Mouse (Mus musculus): Measurements from ENCODE around the gene Car5a. TPM values are rescaled to one million over a fixed set of nuclear protein-coding genes. Genes with fewer than 3 reads are reported as not detected.
A peak's percentile ranks its signal among the peaks of the same experiment; 100 is the strongest.

Car5a gene
- polyA plus RNA-seq, 1 experiment from 2014 or later, result 3.2 TPM

DNA sequence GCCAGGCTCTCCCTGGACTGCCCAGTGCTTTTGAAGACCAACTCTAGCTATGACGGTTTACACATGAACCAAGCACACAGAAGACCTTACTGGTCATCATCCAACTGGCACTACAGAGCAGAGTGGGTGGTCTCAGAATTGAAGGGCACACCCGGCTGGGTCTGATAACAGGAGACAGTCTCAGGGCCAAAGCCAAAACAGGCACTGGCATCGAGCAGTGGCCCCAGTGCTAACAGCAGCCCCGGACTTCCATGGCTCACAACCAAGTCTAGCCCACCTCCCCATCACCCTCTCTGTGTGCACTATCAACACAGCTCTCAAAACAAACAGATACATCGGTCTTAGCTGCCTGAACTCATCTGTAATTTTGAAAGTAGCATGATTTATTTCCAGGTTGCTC, 38.8 kb downstream of the Car5a start:
- no peaks in the 10 kb centered on the region for H3K9me3 ChIP-seq (replicated peaks)
- 13% methylated on average over 5 of the region's 5 CpGs for WGBS (ENCODE audit: insufficient replicate concordance)
- peak overlapping the region; percentile 78 for H3K4me3 ChIP-seq (replicated peaks)
- peaks cover 47% of the 10 kb centered on the region for H3K36me3 ChIP-seq (replicated peaks)
- ATAC-seq (ENCODE audit: insufficient read depth), result no peak
- H3K4me1 ChIP-seq (replicated peaks), result peaks cover 84% of the 10 kb centered on the region
- H3K4me2 ChIP-seq, result peak overlapping the region; percentile 92
- H3K27ac ChIP-seq (replicated peaks), result peak overlapping the region; percentile 70
- H3K27me3 ChIP-seq, result no peaks in the 10 kb centered on the region
- peak overlapping the region; percentile 89 for H3K9ac ChIP-seq

- H3K4me2 ChIP-seq, result peak overlapping the region; percentile 92
- peak overlapping the region; percentile 70 for H3K27ac ChIP-seq (replicated peaks)
- no peaks in the 10 kb centered on the region for H3K9me3 ChIP-seq (replicated peaks)
- peaks cover 51% of the 10 kb centered on the region for H3K36me3 ChIP-seq (replicated peaks)
- WGBS (ENCODE audit: insufficient replicate concordance), result 53% methylated on average over 1 of the region's 1 CpGs
- peaks cover 87% of the 10 kb centered on the region for H3K4me1 ChIP-seq (replicated peaks)
- H3K9ac ChIP-seq, result peak overlapping the region; percentile 89
- peak overlapping the region; percentile 78 for H3K4me3 ChIP-seq (replicated peaks)
- H3K27me3 ChIP-seq, result no peaks in the 10 kb centered on the region
- ATAC-seq (ENCODE audit: insufficient read depth), result no peak
These were observed 39.3 kb downstream of the Car5a start for GRCm38 (mm10) chr8:121905420-121905819.

DNA sequence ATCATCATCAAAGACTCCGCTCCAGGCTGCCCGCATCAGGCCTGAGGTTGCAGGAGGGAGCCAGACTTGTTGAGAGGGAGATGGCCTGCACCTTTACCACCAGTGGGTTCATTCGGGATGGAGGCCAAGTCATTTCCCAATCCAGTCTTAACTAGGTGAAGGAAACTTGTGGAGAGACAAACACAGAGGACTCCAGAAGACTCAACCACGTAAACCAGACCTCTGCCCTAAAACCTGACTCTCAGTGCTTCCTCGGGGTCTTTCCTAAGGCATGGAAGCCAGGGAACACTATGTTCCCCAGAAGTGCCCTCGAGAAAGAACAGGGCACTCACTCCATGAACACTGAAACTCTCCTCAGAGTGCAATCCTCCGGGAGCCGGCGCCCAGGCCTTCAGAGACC, 39.7 kb downstream of the Car5a start:
- Histone ChIP-seq H3K4me1 (replicated peaks) (peaks cover 90% of the 10 kb centered on the region), H3K4me2 (peak overlapping the region; percentile 92), H3K9me3 (replicated peaks) (no peaks in the 10 kb centered on the region), H3K27ac (replicated peaks) (peak overlapping the region; percentile 70), H3K27me3 (no peaks in the 10 kb centered on the region), H3K4me3 (replicated peaks) (peak overlapping the region; percentile 78), H3K36me3 (replicated peaks) (peaks cover 54% of the 10 kb centered on the region), H3K9ac (peak overlapping the region; percentile 89)
- WGBS (ENCODE audit: insufficient replicate concordance), result 78% methylated on average over 9 of the region's 9 CpGs
- no peak for ATAC-seq (ENCODE audit: insufficient read depth)

GRCm38 (mm10) chr8:121903977-121904376, 40.7 kb downstream of the Car5a start:
- H3K36me3 ChIP-seq (replicated peaks), result peaks cover 56% of the 10 kb centered on the region
- no peaks in the 10 kb centered on the region for H3K27me3 ChIP-seq
- no peaks in the 10 kb centered on the region for H3K9me3 ChIP-seq (replicated peaks)
- no peak for ATAC-seq (ENCODE audit: insufficient read depth)
- H3K4me3 ChIP-seq (replicated peaks), result peak overlapping the region; percentile 78
- H3K4me1 ChIP-seq (replicated peaks), result peaks cover 90% of the 10 kb centered on the region
- 0 out of 2 replicates have a peak overlapping the region, but pooled peaks have one; percentile 70 for H3K27ac ChIP-seq (replicated peaks)
- WGBS (ENCODE audit: insufficient replicate concordance), result 47% methylated on average over 6 of the region's 6 CpGs
- H3K4me2 ChIP-seq, result peak overlapping the region; percentile 92
- H3K9ac ChIP-seq, result no peak overlapping the region; the same call in 1 of the 2 replicates

DNA sequence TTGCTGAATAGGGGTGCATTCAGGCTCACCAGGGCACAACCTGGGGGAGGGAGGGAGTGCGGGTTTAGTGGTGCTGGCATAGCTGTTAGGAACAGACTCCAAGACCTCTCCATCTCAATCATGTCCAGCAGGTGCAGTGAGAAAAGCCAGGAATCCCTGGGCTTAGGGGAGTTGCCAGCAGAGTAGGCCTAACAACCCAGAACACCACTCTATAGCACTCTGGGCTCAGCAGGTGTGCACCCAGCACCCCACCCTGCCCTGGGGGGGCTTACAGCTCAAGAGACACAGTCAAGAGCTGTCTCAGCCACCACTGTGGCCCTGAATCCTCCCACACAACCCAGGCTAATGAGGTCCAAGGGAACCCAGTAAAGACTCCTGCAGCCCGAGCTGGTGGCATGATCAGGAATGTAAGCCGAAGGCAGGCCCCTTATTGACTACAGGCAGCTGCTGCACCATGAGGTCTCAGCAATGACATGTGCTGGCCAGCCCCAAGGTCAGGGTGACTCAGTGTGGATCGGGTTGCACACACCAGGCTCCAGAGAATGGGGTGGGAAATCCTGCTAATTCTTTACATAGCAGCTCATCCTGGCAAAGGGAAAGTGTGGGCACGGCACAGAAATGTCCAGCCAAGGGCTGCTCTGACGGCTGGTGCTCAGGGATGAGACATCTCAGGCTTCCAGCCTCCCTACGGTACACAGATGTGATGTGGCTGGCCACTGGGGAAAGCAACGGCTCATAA, 43.0 kb downstream of the Car5a start:
- ATAC-seq (ENCODE audit: insufficient read depth), result no peak
- H3K36me3 ChIP-seq (replicated peaks), result peaks cover 69% of the 10 kb centered on the region
- peak overlapping the region; percentile 30; the same call in 1 of the 2 replicates for H3K9ac ChIP-seq
- H3K4me2 ChIP-seq, result peak overlapping the region; percentile 92
- 73% methylated on average over 8 of the region's 8 CpGs for WGBS (ENCODE audit: insufficient replicate concordance)
- no peaks in the 10 kb centered on the region for H3K9me3 ChIP-seq (replicated peaks)
- peak overlapping the region; percentile 100 for H3K27ac ChIP-seq (replicated peaks)
- peaks cover 98% of the 10 kb centered on the region for H3K4me1 ChIP-seq (replicated peaks)
- no peaks in the 10 kb centered on the region for H3K27me3 ChIP-seq
- H3K4me3 ChIP-seq (replicated peaks), result 0 out of 2 replicates have a peak overlapping the region, but pooled peaks have one; percentile 0

DNA sequence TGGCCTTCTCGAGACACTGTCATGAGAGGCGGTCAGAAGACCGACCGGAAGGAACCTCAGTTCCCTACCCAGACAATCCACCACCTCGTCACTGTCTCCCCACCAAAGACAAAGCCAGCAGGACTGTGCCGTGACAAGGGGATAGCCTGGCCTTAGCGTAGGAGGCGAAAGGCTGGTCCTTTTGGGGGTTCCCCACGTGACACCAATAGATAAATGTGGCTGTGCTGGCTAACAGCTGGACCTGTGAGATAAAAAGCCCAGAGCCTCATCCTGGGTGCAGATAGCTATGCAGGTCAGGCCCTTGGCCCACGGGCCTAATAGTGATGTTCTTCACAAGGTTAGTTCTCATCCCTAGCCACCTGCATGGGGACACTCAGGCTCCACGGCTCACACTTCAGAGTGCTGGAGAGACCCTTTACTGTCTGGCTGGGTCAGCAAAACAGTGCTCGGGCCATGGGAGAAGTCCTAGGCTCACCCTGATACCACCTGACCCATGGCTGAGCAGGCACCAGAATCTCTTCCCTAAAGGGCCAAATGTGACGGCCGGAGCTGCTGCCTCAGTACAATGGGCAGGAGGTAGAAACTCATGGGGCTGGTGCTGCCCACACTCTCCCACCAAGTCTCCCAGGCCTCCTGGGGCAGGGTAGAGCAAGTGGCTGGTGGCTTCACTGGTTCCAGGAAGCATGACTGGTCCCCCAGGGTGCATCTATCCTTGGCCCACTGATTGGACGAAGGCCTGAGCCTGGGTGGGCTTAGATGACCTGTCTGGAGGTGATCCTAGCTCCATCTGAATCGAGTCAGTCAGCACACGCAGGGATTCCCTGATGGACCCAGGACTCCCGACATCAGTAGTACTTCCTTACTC, 45.3 kb downstream of the Car5a start:
- peak overlapping the region; percentile 54 for H3K4me3 ChIP-seq (replicated peaks)
- 30% methylated on average over 18 of the region's 18 CpGs for WGBS (ENCODE audit: insufficient replicate concordance)
- no peaks in the 10 kb centered on the region for H3K9me3 ChIP-seq (replicated peaks)
- ATAC-seq (ENCODE audit: insufficient read depth), result peak; percentile 83
- peaks cover 79% of the 10 kb centered on the region for H3K36me3 ChIP-seq (replicated peaks)
- H3K9ac ChIP-seq, result peak overlapping the region; percentile 81
- H3K4me1 ChIP-seq (replicated peaks), result peaks cover 99% of the 10 kb centered on the region
- peak overlapping the region; percentile 92 for H3K4me2 ChIP-seq
- H3K27ac ChIP-seq (replicated peaks), result peak overlapping the region; percentile 100
- no peaks in the 10 kb centered on the region for H3K27me3 ChIP-seq

GRCm38 (mm10) chr8:121898401-121898931, 46.2 kb downstream of the Car5a start:
- Histone ChIP-seq H3K27me3 (no peaks in the 10 kb centered on the region), H3K4me2 (peak overlapping the region; percentile 92), H3K36me3 (replicated peaks) (peaks cover 79% of the 10 kb centered on the region), H3K4me3 (replicated peaks) (peak overlapping the region; percentile 54), H3K9ac (peak overlapping the region; percentile 81), H3K27ac (replicated peaks) (peak overlapping the region; percentile 100), H3K9me3 (replicated peaks) (no peaks in the 10 kb centered on the region), H3K4me1 (replicated peaks) (peaks cover 89% of the 10 kb centered on the region)
- ATAC-seq (ENCODE audit: insufficient read depth), result peak; percentile 87
- 0% methylated on average over 4 of the region's 4 CpGs for WGBS (ENCODE audit: insufficient replicate concordance)

DNA sequence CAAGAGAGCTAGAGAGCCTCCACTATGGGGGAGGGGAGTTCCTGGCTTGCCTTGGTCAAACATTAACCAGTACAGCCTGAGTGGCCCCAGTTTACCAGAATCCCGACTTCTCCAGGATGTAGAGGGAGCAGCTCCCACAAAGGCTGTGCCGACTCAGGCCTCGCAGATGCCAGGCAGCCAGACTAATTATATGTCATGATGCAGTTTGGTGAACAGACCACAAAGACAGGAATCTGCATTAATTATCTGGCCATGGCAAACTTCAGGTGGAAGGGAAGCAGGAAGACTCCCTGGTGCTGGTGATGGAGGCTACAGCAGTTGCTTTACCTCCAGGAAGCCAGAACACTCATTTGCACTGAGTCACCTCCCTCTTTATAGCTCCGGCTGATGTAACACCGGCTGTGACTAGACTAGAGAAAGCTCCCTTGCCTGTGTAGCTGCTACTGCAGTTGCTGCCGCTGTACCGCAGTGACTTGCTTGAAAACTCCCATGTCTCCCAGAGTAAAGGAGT, 46.8 kb downstream of the Car5a start:
- 41% methylated on average over 7 of the region's 7 CpGs for WGBS (ENCODE audit: insufficient replicate concordance)
- Histone ChIP-seq H3K4me3 (replicated peaks) (peak overlapping the region; percentile 54), H3K9ac (peak overlapping the region; percentile 81), H3K4me2 (peak overlapping the region; percentile 92), H3K36me3 (replicated peaks) (peaks cover 79% of the 10 kb centered on the region), H3K27me3 (no peaks in the 10 kb centered on the region), H3K27ac (replicated peaks) (peak overlapping the region; percentile 100), H3K4me1 (replicated peaks) (peaks cover 86% of the 10 kb centered on the region), H3K9me3 (replicated peaks) (no peaks in the 10 kb centered on the region)
- peak; percentile 31 for ATAC-seq (ENCODE audit: insufficient read depth)

GRCm38 (mm10) chr8:121897205-121897604, 47.5 kb downstream of the Car5a start:
- ATAC-seq (ENCODE audit: insufficient read depth), result no peak
- peak overlapping the region; percentile 81 for H3K9ac ChIP-seq
- H3K9me3 ChIP-seq (replicated peaks), result no peaks in the 10 kb centered on the region
- H3K4me1 ChIP-seq (replicated peaks), result peaks cover 85% of the 10 kb centered on the region
- no peaks in the 10 kb centered on the region for H3K27me3 ChIP-seq
- H3K4me3 ChIP-seq (replicated peaks), result peak overlapping the region; percentile 54
- H3K4me2 ChIP-seq, result peak overlapping the region; percentile 92
- peak overlapping the region; percentile 100 for H3K27ac ChIP-seq (replicated peaks)
- 69% methylated on average over 9 of the region's 9 CpGs for WGBS (ENCODE audit: insufficient replicate concordance)
- peaks cover 79% of the 10 kb centered on the region for H3K36me3 ChIP-seq (replicated peaks)

GRCm38 (mm10) chr8:121896476-121897145, 48.1 kb downstream of the Car5a start:
- H3K27me3 ChIP-seq, result no peaks in the 10 kb centered on the region
- peak overlapping the region; percentile 92 for H3K4me2 ChIP-seq
- peak overlapping the region; percentile 100 for H3K27ac ChIP-seq (replicated peaks)
- H3K36me3 ChIP-seq (replicated peaks), result peaks cover 79% of the 10 kb centered on the region
- H3K4me1 ChIP-seq (replicated peaks), result peaks cover 81% of the 10 kb centered on the region
- 0 out of 2 replicates have a peak overlapping the region, but pooled peaks have one; percentile 3 for H3K4me3 ChIP-seq (replicated peaks)
- H3K9me3 ChIP-seq (replicated peaks), result no peaks in the 10 kb centered on the region
- ATAC-seq (ENCODE audit: insufficient read depth), result no peak
- H3K9ac ChIP-seq, result peak overlapping the region; percentile 81; the same call in 1 of the 2 replicates
- WGBS (ENCODE audit: insufficient replicate concordance), result 82% methylated on average over 12 of the region's 12 CpGs

Data from liver, embryonic 15.5 days (tissue).